Mouse (Mus musculus): ENCODE measurements around the gene Tex14.
"Not testable (repeated sequence)": the region's sequence is repeated elsewhere in the genome, so short reads cannot be mapped to it uniquely, and the experiment has no call there.

Gene Tex14

GRCm38 (mm10) chr11:87471699-87471997, 66.8 kb downstream of the Tex14 start:
- not testable (repeated sequence) for DNase-seq (ENCODE audit: low read depth, low spot score)

- peak; percentile 72 for DNase-seq (ENCODE audit: low read depth, low spot score)
These were observed 67.2 kb downstream of the Tex14 start for GRCm38 (mm10) chr11:87472058-87472457.

- not testable (repeated sequence) for DNase-seq (ENCODE audit: low read depth, low spot score)
These were observed 74.3 kb downstream of the Tex14 start for GRCm38 (mm10) chr11:87479172-87479571.

GRCm38 (mm10) chr11:87483796-87484326, 79.0 kb downstream of the Tex14 start:
- DNase-seq (ENCODE audit: low read depth, low spot score): peak; percentile 51

GRCm38 (mm10) chr11:87488948-87489347, 84.1 kb downstream of the Tex14 start:
- DNase-seq (ENCODE audit: low read depth, low spot score): no peak

- peak; percentile 67 for DNase-seq (ENCODE audit: low read depth, low spot score)
These were observed 99.9 kb downstream of the Tex14 start for GRCm38 (mm10) chr11:87504690-87505214.

- DNase-seq (ENCODE audit: low read depth, low spot score): no peak
These were observed 101.6 kb downstream of the Tex14 start for GRCm38 (mm10) chr11:87506502-87506901.

- DNase-seq (ENCODE audit: low read depth, low spot score): no peak
These were observed 102.2 kb downstream of the Tex14 start for GRCm38 (mm10) chr11:87507043-87507442.

GRCm38 (mm10) chr11:87519260-87519659, 114.4 kb downstream of the Tex14 start:
- peak; percentile 85 for DNase-seq (ENCODE audit: low read depth, low spot score)

GRCm38 (mm10) chr11:87523466-87523865, 118.6 kb downstream of the Tex14 start:
- DNase-seq (ENCODE audit: low read depth, low spot score): no peak

- no peak for DNase-seq (ENCODE audit: low read depth, low spot score)
These were observed 119.1 kb downstream of the Tex14 start for GRCm38 (mm10) chr11:87523967-87524366.

GRCm38 (mm10) chr11:87524780-87525179, 119.9 kb downstream of the Tex14 start:
- DNase-seq (ENCODE audit: low read depth, low spot score): no peak

- no peak for DNase-seq (ENCODE audit: low read depth, low spot score)
These were observed 122.5 kb downstream of the Tex14 start for GRCm38 (mm10) chr11:87527364-87527763.

GRCm38 (mm10) chr11:87527990-87528389, 123.1 kb downstream of the Tex14 start:
- peak; percentile 12 for DNase-seq (ENCODE audit: low read depth, low spot score)

GRCm38 (mm10) chr11:87531695-87532094, 126.8 kb downstream of the Tex14 start:
- peak; percentile 12 for DNase-seq (ENCODE audit: low read depth, low spot score)

- DNase-seq (ENCODE audit: low read depth, low spot score): peak; percentile 6
These were observed 137.4 kb downstream of the Tex14 start for GRCm38 (mm10) chr11:87542285-87542684.

GRCm38 (mm10) chr11:87542906-87543305, 138.0 kb downstream of the Tex14 start:
- no peak for DNase-seq (ENCODE audit: low read depth, low spot score)

- no peak for DNase-seq (ENCODE audit: low read depth, low spot score)
These were observed 148.5 kb downstream of the Tex14 start for GRCm38 (mm10) chr11:87553342-87553741.

GRCm38 (mm10) chr11:87554386-87554785, 149.5 kb downstream of the Tex14 start:
- no peak for DNase-seq (ENCODE audit: low read depth, low spot score)

GRCm38 (mm10) chr11:87555106-87555703, 150.3 kb downstream of the Tex14 start:
- peak; percentile 42 for DNase-seq (ENCODE audit: low read depth, low spot score)

- DNase-seq (ENCODE audit: low read depth, low spot score): no peak
These were observed 156.3 kb downstream of the Tex14 start for GRCm38 (mm10) chr11:87561208-87561607.

GRCm38 (mm10) chr11:87566501-87566900, 161.6 kb downstream of the Tex14 start, which contains the start of gene Gm11492:
Gene Gm11492 (plus strand): TSS chr11:87566653.
- no peak for DNase-seq (ENCODE audit: low read depth, low spot score)

- no peak for DNase-seq (ENCODE audit: low read depth, low spot score)
These were observed 163.5 kb downstream of the Tex14 start, which contains the start of gene Sept4 for GRCm38 (mm10) chr11:87568255-87568953. Gene Sept4 (plus strand): TSS chr11:87568903.

Data from 3T3-L1 (cell line).